Mouse (Mus musculus) right cerebral cortex, adult 2 months (tissue): ENCODE data around the gene Acot4.
"Not testable (repeated sequence)": the region's sequence is repeated elsewhere in the genome, so short reads cannot be mapped to it uniquely, and the experiment has no call there.

Source experiments
- DNase-seq, 2 experiments: peaks; one replicate each; pipeline ENCODE4 v3.0.0; 2021 to 2022; ENCODE audit warnings: low spot score in 2 of 2

The Acot4 gene

DNA sequence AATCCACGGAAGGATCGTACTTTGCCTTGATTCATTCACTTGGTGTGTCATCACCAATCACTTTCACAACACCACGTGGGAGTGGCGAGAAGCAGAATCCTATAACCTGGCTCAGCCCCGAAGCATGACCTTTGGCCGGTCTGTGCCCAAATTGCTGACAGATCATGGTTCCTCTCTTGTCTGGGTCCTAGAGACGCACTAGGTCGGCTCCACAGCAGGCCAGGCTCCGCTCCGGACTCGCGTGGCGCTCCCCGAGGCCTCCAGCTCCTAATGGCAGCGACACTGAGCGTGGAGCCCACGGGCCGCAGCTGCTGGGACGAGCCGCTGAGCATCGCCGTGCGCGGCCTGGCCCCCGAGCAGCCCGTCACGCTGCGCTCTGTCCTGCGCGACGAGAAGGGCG lies at the start of gene Acot4:
Acot4 (plus strand) TSS at position 139 of the 400 bp plus-strand sequence.
- DNase-seq = peak in 1 of 2 experiments; percentile 37

- no peak for DNase-seq
These were observed 49.7 kb upstream of the Acot4 start for GRCm38 (mm10) chr12:83988483-83988882.

- DNase-seq = no peak
These were observed 48.8 kb upstream of the Acot4 start for GRCm38 (mm10) chr12:83989378-83989777.

- no peak for DNase-seq
These were observed 41.0 kb upstream of the Acot4 start for GRCm38 (mm10) chr12:83997221-83997620.

DNA sequence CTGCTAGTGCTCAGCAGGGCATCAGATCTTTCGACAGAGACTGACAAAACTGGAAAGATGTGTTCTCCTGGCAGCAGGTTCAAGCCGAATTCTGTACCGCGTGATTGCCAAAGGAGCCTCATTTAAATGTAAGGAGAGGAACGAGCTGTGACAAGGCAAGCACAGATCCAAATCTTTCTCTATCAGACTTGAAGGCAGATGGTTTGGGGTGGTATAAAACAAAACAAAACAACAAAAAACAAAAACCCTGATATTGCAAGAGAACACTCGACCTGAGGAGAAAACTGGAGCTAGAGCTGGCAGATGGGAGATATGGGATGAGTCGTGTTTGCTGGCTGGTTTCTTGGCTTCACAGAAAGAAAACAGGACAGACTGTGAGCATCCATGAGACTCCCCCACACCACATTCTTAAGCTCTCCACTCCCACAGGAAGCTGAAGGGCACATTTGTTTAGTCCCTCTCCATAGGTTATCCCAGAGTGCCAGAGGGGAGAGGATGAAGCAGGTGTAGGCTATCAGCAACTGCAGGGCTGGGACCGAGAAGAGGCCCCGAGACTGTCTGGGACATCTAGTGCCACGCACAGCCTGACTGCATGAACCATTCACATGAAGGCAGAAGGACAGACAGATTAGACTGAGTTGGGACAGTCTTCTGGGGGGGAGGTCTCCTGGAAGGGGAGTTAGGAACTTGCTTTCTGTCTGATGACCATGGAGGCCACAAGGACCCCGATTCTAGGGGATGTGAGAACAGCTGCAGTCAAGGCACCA lies 39.7 kb upstream of the Acot4 start:
- DNase-seq = no peak

DNA sequence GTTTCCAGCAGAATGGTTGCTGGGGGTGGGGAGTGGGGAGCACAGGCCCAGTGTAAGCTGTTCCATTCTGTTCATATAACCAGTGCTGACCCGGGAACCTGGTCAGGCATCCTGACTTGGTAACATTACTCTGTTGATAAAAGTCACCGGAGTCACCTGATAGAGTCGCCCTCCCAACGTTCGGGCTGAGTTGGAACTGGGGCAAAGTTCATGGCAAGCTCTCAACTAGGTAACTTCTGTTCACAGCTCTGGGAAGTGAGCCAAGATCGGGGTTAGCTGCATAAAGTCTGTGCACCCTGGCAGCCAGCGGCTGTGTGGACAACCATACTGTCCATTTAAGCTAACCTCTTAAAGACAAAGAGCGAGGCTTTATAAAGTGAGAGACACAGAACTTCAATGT lies 38.9 kb upstream of the Acot4 start:
- DNase-seq = not testable (repeated sequence)

- no peak for DNase-seq
These were observed 37.8 kb upstream of the Acot4 start for GRCm38 (mm10) chr12:84000418-84000817.

GRCm38 (mm10) chr12:84003866-84004265 lies 34.3 kb upstream of the Acot4 start:
- no peak for DNase-seq

DNA sequence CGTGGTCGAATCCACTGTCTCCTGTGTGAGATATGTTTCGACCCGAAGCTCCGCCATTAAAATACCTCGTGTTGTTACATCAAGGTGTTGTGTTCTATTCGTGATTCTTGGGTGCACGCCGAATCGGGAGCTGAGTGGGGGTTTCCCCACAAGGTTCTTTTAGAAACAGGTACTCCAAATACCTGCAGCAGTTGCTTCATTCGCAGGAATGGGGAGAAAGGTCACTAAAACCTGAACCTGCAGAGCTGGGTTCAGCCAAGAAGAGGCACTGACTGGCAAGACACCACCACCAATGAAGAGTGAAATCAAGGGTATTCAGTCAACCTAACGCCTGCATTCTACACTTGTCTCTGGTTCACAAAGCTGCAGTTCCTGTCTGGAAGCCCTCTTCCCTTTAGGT lies 29.9 kb upstream of the Acot4 start:
- DNase-seq = no peak

- DNase-seq = no peak
These were observed 29.4 kb upstream of the Acot4 start for GRCm38 (mm10) chr12:84008729-84009128.

DNA sequence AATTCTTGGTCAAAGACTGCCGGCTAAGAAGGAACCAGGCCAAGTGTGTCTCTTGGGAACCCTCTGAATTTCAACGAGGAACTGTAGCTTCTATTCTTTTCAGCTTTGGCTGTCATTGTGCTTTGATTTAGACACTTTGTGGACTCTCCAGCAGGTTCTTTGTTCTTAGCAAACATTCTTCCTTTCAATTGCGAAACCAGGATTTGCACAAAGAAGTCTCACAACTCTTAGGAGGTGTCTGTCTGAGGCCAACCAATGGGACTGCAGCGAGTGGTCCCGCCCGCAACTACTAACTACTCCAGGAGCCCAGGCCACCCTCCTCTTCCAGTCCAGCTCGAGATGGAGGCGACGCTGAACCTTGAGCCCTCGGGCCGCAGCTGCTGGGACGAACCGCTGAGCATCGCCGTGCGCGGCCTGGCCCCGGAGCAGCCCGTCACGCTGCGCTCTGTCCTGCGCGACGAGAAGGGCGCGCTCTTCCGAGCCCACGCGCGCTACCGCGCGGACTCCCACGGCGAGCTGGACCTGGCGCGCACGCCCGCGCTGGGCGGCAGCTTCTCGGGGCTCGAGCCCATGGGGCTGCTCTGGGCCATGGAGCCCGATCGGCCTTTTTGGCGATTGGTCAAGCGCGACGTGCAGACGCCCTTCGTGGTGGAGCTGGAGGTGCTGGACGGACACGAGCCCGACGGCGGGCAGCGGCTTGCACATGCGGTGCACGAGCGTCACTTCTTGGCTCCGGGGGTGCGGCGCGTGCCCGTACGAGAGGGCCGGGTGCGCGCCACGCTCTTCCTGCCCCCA lies 28.8 kb upstream of the Acot4 start, which contains the start of gene Acot1:
Acot1 (plus strand) TSS at position 320 of the 795 bp plus-strand sequence.
- DNase-seq = peak; percentile 49 to 57

DNA sequence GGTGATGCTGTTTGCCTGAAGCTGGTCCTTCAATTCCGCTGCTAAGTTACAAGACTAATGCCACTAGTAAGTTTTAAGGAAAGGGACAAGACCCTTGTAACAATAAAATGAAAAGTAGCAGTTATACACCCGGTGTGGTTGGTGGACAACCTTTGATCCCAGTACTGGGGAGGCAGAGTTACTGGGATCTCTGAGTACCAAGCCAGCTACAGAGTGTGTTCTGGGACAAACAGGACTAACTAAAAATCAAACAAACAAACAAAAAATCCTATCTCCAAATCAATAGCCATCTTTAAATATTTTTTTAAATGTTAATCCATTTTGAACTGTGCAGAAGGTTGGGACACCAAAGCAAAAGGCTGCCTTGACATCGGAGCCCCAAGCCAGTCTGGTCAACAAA lies 28.0 kb upstream of the Acot4 start:
- no peak for DNase-seq

- peak; percentile 59 to 70 for DNase-seq
These were observed 26.7 kb upstream of the Acot4 start for GRCm38 (mm10) chr12:84011251-84012040.

DNA sequence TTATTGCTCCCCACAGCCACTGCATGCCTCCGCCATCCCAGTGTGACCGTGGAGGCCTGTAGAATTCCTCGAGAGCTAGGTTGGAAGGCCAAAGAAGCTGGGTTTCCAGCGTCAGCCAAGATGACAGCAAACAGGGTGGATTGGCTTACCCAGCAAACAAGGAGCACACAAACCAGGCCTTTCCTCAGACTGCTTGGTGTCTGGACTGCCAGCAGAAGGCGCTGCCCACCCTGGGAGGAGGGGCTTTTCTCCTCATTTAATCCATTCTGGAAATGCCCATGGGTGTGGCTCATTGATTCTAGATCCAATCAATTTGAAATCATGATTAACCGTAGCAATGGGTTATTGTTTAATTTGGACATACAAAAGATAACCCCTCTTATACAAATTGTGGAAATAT lies 25.0 kb upstream of the Acot4 start:
- DNase-seq = no peak

DNA sequence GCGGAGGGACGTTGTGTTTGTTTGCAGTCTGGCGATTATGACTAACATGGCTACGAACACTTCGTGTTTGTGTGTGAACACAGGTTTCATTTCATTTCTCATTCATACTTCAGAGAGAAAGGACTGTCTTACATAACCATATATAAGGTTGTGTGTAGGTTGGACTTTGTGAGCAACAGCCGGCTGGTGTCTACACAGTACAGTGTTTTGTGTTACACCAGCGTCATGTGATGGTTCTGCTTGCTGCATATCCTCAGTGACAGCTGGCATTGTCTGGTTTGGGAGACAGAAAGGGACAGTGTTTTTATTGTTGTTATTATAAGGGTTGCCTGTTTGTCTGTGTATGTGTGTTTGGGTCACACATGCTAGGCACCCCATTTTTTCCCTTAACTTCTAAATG lies 24.5 kb upstream of the Acot4 start:
- peak; percentile 29 to 45 for DNase-seq

- DNase-seq = not testable (repeated sequence)
These were observed 17.7 kb upstream of the Acot4 start for GRCm38 (mm10) chr12:84020528-84020927.

- not testable (repeated sequence) for DNase-seq
These were observed 15.9 kb upstream of the Acot4 start for GRCm38 (mm10) chr12:84022266-84022665.

GRCm38 (mm10) chr12:84023052-84023745 lies 15.0 kb upstream of the Acot4 start:
- DNase-seq = no peak

GRCm38 (mm10) chr12:84025888-84026287 lies 12.3 kb upstream of the Acot4 start:
- no peak for DNase-seq

- DNase-seq = not testable (repeated sequence)
These were observed 9.9 kb upstream of the Acot4 start for GRCm38 (mm10) chr12:84028328-84028727.

- DNase-seq = not testable (repeated sequence)
These were observed 9.1 kb upstream of the Acot4 start for GRCm38 (mm10) chr12:84029043-84029442.
